Mouse (Mus musculus) cerebellum, adult 11 months (tissue): Measurements from ENCODE around the gene Plgrkt.

Experiments used
- DNase-seq: peaks from one replicate; pipeline ENCODE4 v3.0.0; 2022

The Plgrkt gene

GRCm38 (mm10) chr19:29350991-29351390, 16.2 kb downstream of the Plgrkt start:
- no peak for DNase-seq

- DNase-seq: no peak
Measured at GRCm38 (mm10) chr19:29345636-29346035, 21.6 kb downstream of the Plgrkt start.

- DNase-seq: no peak
Measured at GRCm38 (mm10) chr19:29344868-29345267, 22.3 kb downstream of the Plgrkt start.

GRCm38 (mm10) chr19:29342281-29342680, 24.9 kb downstream of the Plgrkt start:
- no peak for DNase-seq

GRCm38 (mm10) chr19:29341029-29341428, 26.2 kb downstream of the Plgrkt start:
- no peak for DNase-seq

GRCm38 (mm10) chr19:29336624-29337023, 30.6 kb downstream of the Plgrkt start:
- no peak for DNase-seq

GRCm38 (mm10) chr19:29334068-29334745, 33.0 kb downstream of the Plgrkt start, which contains the start of gene Rln1:
Gene Rln1, minus strand, starts transcription at chr19:29334670.
- DNase-seq: peak; percentile 13

- no peak for DNase-seq
Measured at GRCm38 (mm10) chr19:29326822-29327552, 40.2 kb downstream of the Plgrkt start.

GRCm38 (mm10) chr19:29326396-29326795, 40.8 kb downstream of the Plgrkt start:
- no peak for DNase-seq

- no peak for DNase-seq
Measured at GRCm38 (mm10) chr19:29325852-29326180, 41.4 kb downstream of the Plgrkt start.

GRCm38 (mm10) chr19:29325053-29325851, 41.9 kb downstream of the Plgrkt start, which contains the start of gene Insl6:
Gene Insl6, minus strand, starts transcription at chr19:29325356.
- DNase-seq: no peak

GRCm38 (mm10) chr19:29323416-29324049, 43.7 kb downstream of the Plgrkt start:
- no peak for DNase-seq

GRCm38 (mm10) chr19:29312661-29313060, 54.5 kb downstream of the Plgrkt start:
- no peak for DNase-seq

- no peak for DNase-seq
Measured at GRCm38 (mm10) chr19:29311791-29312190, 55.4 kb downstream of the Plgrkt start.

GRCm38 (mm10) chr19:29308832-29309231, 58.4 kb downstream of the Plgrkt start:
- no peak for DNase-seq

GRCm38 (mm10) chr19:29302119-29302518, 65.1 kb downstream of the Plgrkt start:
- DNase-seq: no peak

- no peak for DNase-seq
Measured at GRCm38 (mm10) chr19:29300919-29301318, 66.3 kb downstream of the Plgrkt start.
